Mouse (Mus musculus) olfactory bulb, adult 2 months (tissue): Measurements from ENCODE around the gene Pgf.

ENCODE experiments used
- CTCF ChIP-seq: fragments of 200-500 bp; IDR thresholded peaks from 2 replicates; pipeline ENCODE4 v1.5.1; 2012; ENCODE audit warnings: low read depth, mild to moderate bottlenecking, low read length, moderate library complexity; ENCODE audit not compliant: insufficient read depth
- POLR2A ChIP-seq: fragments of 200-500 bp; IDR thresholded peaks from 2 replicates; pipeline ENCODE4 v1.6.1; 2012; ENCODE audit warnings: mild to moderate bottlenecking, low read depth, low read length, moderate library complexity; ENCODE audit not compliant: insufficient read depth

- no peak for TF ChIP-seq CTCF
- TF ChIP-seq POLR2A, result no peak
These were observed 7.7 kb downstream of the Pgf start for GRCm38 (mm10) chr12:85169877-85170276.
